Mouse (Mus musculus) limb, embryonic 11.5 days (tissue): ENCODE measurements around the gene Mef2c. TPM values are rescaled to one million over a fixed set of nuclear protein-coding genes. Genes with fewer than 3 reads are reported as not detected.
A peak's percentile ranks its signal among the peaks of the same experiment; 100 is the strongest.

Source experiments
- ATAC-seq: fragments of 200-750 bp; cut with Nextera tagmentation; 2 replicates; pipeline ENCODE4 v1.8.0; 2017; ENCODE audit warnings: low read depth; ENCODE audit not compliant: insufficient number of reproducible peaks, low FRiP score, low TSS enrichment
- DNase-seq: peaks from one replicate; pipeline ENCODE4 v3.0.0-alpha.2; 2015; ENCODE audit warnings: low spot score
- H3K27ac ChIP-seq: fragments of 300-500 bp; sonication (generic); replicated peaks from 2 replicates; pipeline ENCODE4 v1.5.1; 2014; ENCODE audit warnings: low read depth, mild to moderate bottlenecking, low read length
- H3K27me3 ChIP-seq: fragments of 300-500 bp; sonication (generic); 2 replicates; pipeline ENCODE4 v1.6.1; 2014; ENCODE audit warnings: mild to moderate bottlenecking, low read length, mixed read lengths; ENCODE audit not compliant: control insufficient read depth, insufficient read depth
- H3K36me3 ChIP-seq: fragments of 300-500 bp; sonication (generic); 2 replicates; pipeline ENCODE4 v1.6.1; 2014; ENCODE audit warnings: mild to moderate bottlenecking, low read length, moderate library complexity, mixed read lengths; ENCODE audit not compliant: control insufficient read depth, insufficient read depth
- H3K4me1 ChIP-seq: fragments of 300-500 bp; sonication (generic); 2 replicates; pipeline ENCODE4 v1.6.1; 2014; ENCODE audit warnings: low read length, mixed read lengths; ENCODE audit not compliant: control insufficient read depth, insufficient read depth
- H3K4me2 ChIP-seq: fragments of 300-500 bp; sonication (generic); 2 replicates; pipeline ENCODE4 v1.6.1; 2014; ENCODE audit warnings: low read depth, mild to moderate bottlenecking, moderate library complexity; ENCODE audit not compliant: severe bottlenecking
- H3K4me3 ChIP-seq: fragments of 300-500 bp; sonication (generic); 2 replicates; pipeline ENCODE4 v1.5.1; 2014; ENCODE audit warnings: low read depth, low read length
- H3K9ac ChIP-seq: fragments of 300-500 bp; sonication (generic); 2 replicates; pipeline ENCODE4 v1.6.1; 2014; ENCODE audit warnings: mild to moderate bottlenecking, low read length
- H3K9me3 ChIP-seq: fragments of 300-500 bp; sonication (generic); 2 replicates; pipeline ENCODE4 v1.6.1; 2016; ENCODE audit warnings: low read length; ENCODE audit not compliant: control insufficient read depth
- WGBS: fragments of 180-500 bp; shearing (Covaris S2); extraction: QIAGEN DNeasy Blood & Tissue Kit; methylation state at CpG from one replicate; pipeline ENCODE4 v1.1.7; 2014; 5-methylcytosine and 5-hydroxymethylcytosine counted together
- polyA plus RNA-seq: library from polyadenylated mRNA; unstranded; fragments of >200 nt; fragmentation: Nextera tagmentation; extraction: Ambion mirVana; gene quantifications from 2 replicates; pipeline ENCODE4 v1.2.1, GENCODE M21; 2014

Mef2c gene
- polyA plus RNA-seq, 1 experiment from 2014 or later, result 27.8 TPM

- H3K4me2 ChIP-seq, result no peak overlapping the region
- no peak for DNase-seq
These were observed 156.9 kb downstream of the Mef2c start for GRCm38 (mm10) chr13:83660722-83661121.

GRCm38 (mm10) chr13:83661166-83661565 lies 157.3 kb downstream of the Mef2c start:
- H3K9ac ChIP-seq, result no peak overlapping the region
- H3K4me3 ChIP-seq, result no peak overlapping the region
- DNase-seq (no peak), ATAC-seq (no peak)
- H3K4me1 ChIP-seq, result no peaks in the 10 kb centered on the region
- H3K27ac ChIP-seq, result no peak overlapping the region
- no peaks in the 10 kb centered on the region for H3K36me3 ChIP-seq
- 75% methylated on average over 7 of the region's 7 CpGs for WGBS
- no peaks in the 10 kb centered on the region for H3K27me3 ChIP-seq
- no peaks in the 10 kb centered on the region for H3K9me3 ChIP-seq
- no peak overlapping the region for H3K4me2 ChIP-seq

More at GRCm38 (mm10) chr13:83660722-83661121, 156.9 kb downstream of the Mef2c start:
- 67% methylated on average over 8 of the region's 8 CpGs for WGBS
- H3K27ac ChIP-seq, result no peak overlapping the region
- no peaks in the 10 kb centered on the region for H3K36me3 ChIP-seq
- H3K9ac ChIP-seq, result no peak overlapping the region
- no peaks in the 10 kb centered on the region for H3K4me1 ChIP-seq
- ATAC-seq, result no peak
- H3K9me3 ChIP-seq, result no peaks in the 10 kb centered on the region
- H3K4me3 ChIP-seq, result no peak overlapping the region
- H3K27me3 ChIP-seq, result no peaks in the 10 kb centered on the region

- no peaks in the 10 kb centered on the region for H3K36me3 ChIP-seq
- no peaks in the 10 kb centered on the region for H3K27me3 ChIP-seq
- no peaks in the 10 kb centered on the region for H3K4me1 ChIP-seq
- no peak overlapping the region for H3K4me3 ChIP-seq
- H3K27ac ChIP-seq, result no peak overlapping the region
- no peak overlapping the region for H3K9ac ChIP-seq
- WGBS, result 63% methylated on average over 14 of the region's 14 CpGs
- H3K4me2 ChIP-seq, result no peak overlapping the region
- no peak for DNase-seq
- H3K9me3 ChIP-seq, result no peaks in the 10 kb centered on the region
- no peak for ATAC-seq
These were observed 158.3 kb downstream of the Mef2c start for GRCm38 (mm10) chr13:83662089-83662551.

DNA sequence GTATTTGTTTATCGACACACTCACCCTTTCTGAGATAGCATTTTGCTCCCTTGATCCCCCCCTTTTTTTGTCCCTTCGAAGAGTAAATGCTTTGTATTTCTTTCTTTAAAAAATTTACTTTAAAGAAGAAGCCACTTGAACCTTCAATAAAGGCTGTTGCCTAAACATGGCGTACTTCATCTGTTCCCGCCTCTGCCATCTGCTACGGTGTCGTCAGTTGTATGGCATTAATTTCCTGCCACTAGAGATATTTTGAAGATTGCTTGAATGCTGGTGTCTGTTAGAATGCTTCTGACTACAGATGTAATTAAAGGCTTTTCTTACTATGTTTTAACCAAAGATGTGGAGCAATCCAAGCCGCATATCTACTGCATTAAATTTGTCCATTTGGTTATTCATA lies 162.3 kb downstream of the Mef2c start:
- DNase-seq, result no peak
- no peak overlapping the region for H3K9ac ChIP-seq
- no peaks in the 10 kb centered on the region for H3K9me3 ChIP-seq
- H3K27me3 ChIP-seq, result no peaks in the 10 kb centered on the region
- ATAC-seq, result no peak
- WGBS, result 90% methylated on average over 7 of the region's 7 CpGs
- no peak overlapping the region for H3K4me2 ChIP-seq
- H3K4me1 ChIP-seq, result no peaks in the 10 kb centered on the region
- no peaks in the 10 kb centered on the region for H3K36me3 ChIP-seq
- no peak overlapping the region for H3K27ac ChIP-seq
- no peak overlapping the region for H3K4me3 ChIP-seq

GRCm38 (mm10) chr13:83667051-83667450 lies 163.2 kb downstream of the Mef2c start:
- DNase-seq (no peak), ATAC-seq (no peak)
- no peaks in the 10 kb centered on the region for H3K36me3 ChIP-seq
- 82% methylated on average over 3 of the region's 3 CpGs for WGBS
- no peaks in the 10 kb centered on the region for H3K27me3 ChIP-seq
- no peak overlapping the region for H3K27ac ChIP-seq
- no peak overlapping the region for H3K9ac ChIP-seq
- no peaks in the 10 kb centered on the region for H3K9me3 ChIP-seq
- no peak overlapping the region for H3K4me2 ChIP-seq
- H3K4me3 ChIP-seq, result no peak overlapping the region
- no peaks in the 10 kb centered on the region for H3K4me1 ChIP-seq

DNA sequence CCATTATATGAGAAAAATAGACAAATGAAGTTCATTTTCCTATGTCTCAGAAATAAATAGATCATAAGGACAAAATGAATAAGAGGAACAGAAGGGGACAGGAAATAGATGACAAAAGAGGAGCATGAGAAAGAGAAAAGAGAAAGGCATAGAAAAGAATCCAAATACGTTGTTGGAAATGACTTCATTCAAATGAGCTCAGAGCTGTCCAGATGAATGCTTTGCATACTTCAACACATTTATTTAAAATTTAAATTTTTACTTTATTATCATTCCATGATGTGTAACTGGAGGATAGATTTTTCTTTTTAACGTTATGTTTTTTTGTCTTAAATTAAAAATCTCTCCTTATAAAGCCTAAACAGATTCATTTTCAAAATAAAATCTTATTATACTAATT lies 203.8 kb downstream of the Mef2c start:
- ATAC-seq (no peak), DNase-seq (no peak)
- Histone ChIP-seq H3K27ac (no peak overlapping the region), H3K4me2 (no peak overlapping the region), H3K9ac (no peak overlapping the region), H3K27me3 (peaks cover 9% of the 10 kb centered on the region), H3K9me3 (no peaks in the 10 kb centered on the region), H3K4me1 (no peaks in the 10 kb centered on the region), H3K4me3 (no peak overlapping the region), H3K36me3 (no peaks in the 10 kb centered on the region)
- WGBS, result 81% methylated on average over 2 of the region's 2 CpGs

DNA sequence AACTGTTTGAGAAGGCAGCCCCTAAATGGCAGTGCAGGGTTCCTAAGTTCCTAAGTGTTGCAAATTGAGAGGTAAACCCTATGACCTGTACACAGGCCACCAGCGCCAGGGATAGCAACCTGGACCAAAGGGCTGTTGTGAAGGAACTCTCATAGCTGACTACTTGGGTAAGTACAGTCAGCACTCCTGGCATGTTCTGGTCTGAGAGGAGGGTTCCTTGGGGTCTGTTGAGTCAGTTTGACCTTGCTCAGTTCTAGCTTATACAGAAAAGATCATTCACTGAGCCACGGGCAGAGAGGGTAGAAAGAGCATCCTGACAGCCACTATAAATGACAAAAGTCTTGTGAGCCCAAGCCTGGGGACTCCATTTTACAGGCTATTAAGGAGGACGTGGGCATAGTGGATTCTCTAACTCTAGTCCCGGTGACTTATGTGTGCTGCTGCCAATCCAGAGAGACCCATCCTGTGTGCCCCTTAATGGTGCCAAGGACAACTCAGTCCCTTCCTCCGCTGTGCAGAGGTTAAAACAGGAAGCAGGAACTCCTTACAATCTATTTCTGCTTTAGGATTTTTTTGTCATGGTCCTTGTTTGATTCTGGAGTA lies 209.0 kb downstream of the Mef2c start:
- no peak overlapping the region for H3K4me2 ChIP-seq
- no peaks in the 10 kb centered on the region for H3K9me3 ChIP-seq
- ATAC-seq (no peak), DNase-seq (no peak)
- H3K36me3 ChIP-seq, result no peaks in the 10 kb centered on the region
- no peaks in the 10 kb centered on the region for H3K4me1 ChIP-seq
- 24% methylated on average over 5 of the region's 5 CpGs for whole genome bisulfite sequencing
- no peak overlapping the region for H3K27ac ChIP-seq
- H3K9ac ChIP-seq, result no peak overlapping the region
- peaks cover 57% of the 10 kb centered on the region for H3K27me3 ChIP-seq
- no peak overlapping the region for H3K4me3 ChIP-seq

DNA sequence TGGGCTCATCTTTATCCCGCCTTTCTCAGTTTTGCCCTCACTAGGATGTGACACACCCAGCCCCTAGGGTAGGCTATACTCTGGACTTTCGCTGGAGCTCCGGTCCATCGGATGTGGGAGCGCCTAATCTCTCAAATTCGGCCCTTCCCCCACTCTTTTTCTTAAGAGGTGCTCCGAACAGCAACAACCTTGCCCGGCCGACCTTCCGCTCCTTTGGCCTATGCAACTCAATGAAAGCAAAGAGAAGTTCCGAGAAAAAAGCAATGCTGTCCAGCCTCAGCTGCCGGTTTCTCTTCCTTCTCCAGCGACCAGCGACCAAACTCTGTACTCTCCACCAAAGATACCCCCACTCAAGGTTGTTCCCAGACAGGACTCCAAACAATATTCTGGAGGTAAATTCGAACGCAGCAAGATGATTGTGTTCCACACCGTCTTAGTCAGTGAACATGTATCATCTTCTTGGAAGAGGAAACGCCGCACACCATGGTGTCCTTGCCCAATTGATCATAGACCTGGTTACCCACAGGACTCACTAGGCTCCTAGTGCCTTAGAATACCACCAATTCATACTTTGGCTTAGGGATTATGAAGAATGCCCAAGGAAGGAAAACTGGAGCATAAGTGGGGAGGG lies 209.9 kb downstream of the Mef2c start:
- no peaks in the 10 kb centered on the region for H3K9me3 ChIP-seq
- H3K36me3 ChIP-seq, result no peaks in the 10 kb centered on the region
- no peak overlapping the region for H3K9ac ChIP-seq
- H3K27ac ChIP-seq, result no peak overlapping the region
- WGBS, result 2% methylated on average over 19 of the region's 19 CpGs
- H3K27me3 ChIP-seq, result peaks cover 66% of the 10 kb centered on the region
- H3K4me1 ChIP-seq, result no peaks in the 10 kb centered on the region
- DNase-seq (peak; percentile 34), ATAC-seq (no peak)
- no peak overlapping the region for H3K4me2 ChIP-seq
- H3K4me3 ChIP-seq, result no peak overlapping the region
